Comparison of ENCODE assay signal across 8 mouse cellular contexts in genomic region chr11:57962382-57963285, GRCm38 (mm10). TPM values are rescaled to one million over a fixed set of nuclear protein-coding genes. Genes with fewer than 3 reads are reported as not detected.
A peak's percentile ranks its signal among the peaks of the same experiment; 100 is the strongest.
DNase-seq lines count a peak whose midpoint lies in the region; ATAC-seq lines count a peak whose summit lies in the region.

No protein-coding gene starts in this region.

- no peaks in the 10 kb centered on the region for H3K9me3 ChIP-seq in hindbrain, embryonic 16.5 days (ENCODE audit: control insufficient read depth, low read length)

- no peaks in the 10 kb centered on the region for H3K27me3 ChIP-seq in hindbrain, embryonic 16.5 days (replicated peaks; ENCODE audit: control insufficient read depth, insufficient read depth, low read length)

- peaks cover 6% of the 10 kb centered on the region for H3K4me1 ChIP-seq in hindbrain, embryonic 16.5 days (ENCODE audit: control insufficient read depth, insufficient read depth, low read depth, low read length)

- H3K36me3 ChIP-seq in hindbrain, embryonic 16.5 days (ENCODE audit: control insufficient read depth, insufficient read depth, low read length), result no peaks in the 10 kb centered on the region

- peak overlapping the region; percentile 89 for H3K4me2 ChIP-seq in hindbrain, embryonic 16.5 days (ENCODE audit: low read length)

- peak; percentile 94 for DNase-seq in ZHBTc4 (ENCODE audit: low read depth, low spot score)
- peak; percentile 47 to 79 for DNase-seq in cerebellum, postnatal 4 days (ENCODE audit: low spot score in 2 of 2)
- DNase-seq in gastrocnemius, adult 18-20 months (ENCODE audit: low spot score), result peak; percentile 75
- DNase-seq in left cerebral cortex, adult 18-20 months (ENCODE audit: low spot score in 2 of 2), result peak; percentile 74 to 83
- peak; percentile 84 to 88 for DNase-seq in lung, postnatal 4 days
- DNase-seq in retina, postnatal 1 day, result peak; percentile 91
- DNase-seq in thymus, postnatal 4 days, result peak; percentile 83

- peak; percentile 95 for ATAC-seq in hindbrain, embryonic 16.5 days

- WGBS in hindbrain, embryonic 16.5 days, result under 1% methylated on average over 40 of the region's 40 CpGs

- H3K9ac ChIP-seq in hindbrain, embryonic 16.5 days (ENCODE audit: low read depth, low read length), result peak overlapping the region; percentile 87

- H3K4me3 ChIP-seq in hindbrain, embryonic 16.5 days (ENCODE audit: low read length), result peak overlapping the region; percentile 63

- H3K27ac ChIP-seq in hindbrain, embryonic 16.5 days (ENCODE audit: low read depth, low read length), result peak overlapping the region; percentile 92

RNA-seq across cellular contexts. Expression of gene Larp1, which starts 46.2 kb away (rescaled TPM):
- 10 to 100 TPM; 97.6 to 98.8 TPM for total RNA-seq in gastrocnemius, adult 18-20 months (2021)
- polyA plus RNA-seq in hindbrain, embryonic 16.5 days (2015; fragmentation: Nextera tagmentation; extraction: Ambion mirVana), result 17.3 and 18.0 TPM in 2 replicates
- total RNA-seq in left cerebral cortex, adult 18-20 months (2021), result 10 to 100 TPM; 87.5 to 89.1 TPM

Comparison
In these comparisons a context has a peak if more than half of its experiments do, and no peak if none do; other contexts are left out.
1. Peak in every context shown above with its lines: DNase-seq, ATAC-seq, H3K4me3 ChIP-seq and H3K27ac ChIP-seq.